Mouse (Mus musculus): ENCODE measurements at regions not wholly inside any gene's neighbourhood (a gene's known extent, or its start where the extent isn't known, plus 50 kb on each side); places are given as distances from the start of the nearest gene placed in this dataset.

- TF ChIP-seq CTCF (IDR thresholded peaks at IDR 0.05; ENCODE audit: extremely low read depth, insufficient read depth, low read length), result no peak
- TF ChIP-seq POLR2A (IDR thresholded peaks at IDR 0.05; ENCODE audit: extremely low read depth, insufficient read depth, low read length), result no peak
Measured at GRCm38 (mm10) chr6:100385640-100386039, 98.4 kb upstream of the Rybp start.

Data from cortical plate, adult 2 months (tissue).